Mouse (Mus musculus): ENCODE results near the gene Edn2. TPM values are rescaled to one million over a fixed set of nuclear protein-coding genes. Genes with fewer than 3 reads are reported as not detected.

Edn2 gene
- not detected in 2 replicates for total RNA-seq (2021)
- long read RNA-seq: 0 reads

- peak; percentile 87 for DNase-seq
These were observed at the start of gene Edn2 for GRCm38 (mm10) chr4:120161166-120161949. Edn2 (plus strand) TSS chr4:120161206.

DNA sequence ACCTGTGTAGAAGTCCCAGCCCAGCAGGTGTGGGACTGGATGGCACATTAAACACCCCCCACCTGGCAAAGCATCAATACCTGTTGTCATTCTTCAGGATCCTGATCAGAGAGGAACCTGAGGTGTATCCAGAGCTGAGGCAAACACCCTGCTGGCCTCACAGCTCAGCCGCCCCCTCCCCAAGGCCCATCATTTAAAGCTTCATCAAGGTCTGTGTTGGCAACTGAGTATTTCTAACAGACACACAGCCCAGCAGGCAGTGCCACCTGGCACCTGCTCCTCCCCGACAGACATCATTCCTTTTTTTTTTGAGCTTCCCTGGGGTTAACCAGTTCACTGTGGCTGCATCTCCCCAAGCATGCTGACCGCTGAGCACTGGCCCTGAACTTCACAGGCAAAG is 45.5 kb upstream of the Edn2 start:
- no peak for DNase-seq

DNA sequence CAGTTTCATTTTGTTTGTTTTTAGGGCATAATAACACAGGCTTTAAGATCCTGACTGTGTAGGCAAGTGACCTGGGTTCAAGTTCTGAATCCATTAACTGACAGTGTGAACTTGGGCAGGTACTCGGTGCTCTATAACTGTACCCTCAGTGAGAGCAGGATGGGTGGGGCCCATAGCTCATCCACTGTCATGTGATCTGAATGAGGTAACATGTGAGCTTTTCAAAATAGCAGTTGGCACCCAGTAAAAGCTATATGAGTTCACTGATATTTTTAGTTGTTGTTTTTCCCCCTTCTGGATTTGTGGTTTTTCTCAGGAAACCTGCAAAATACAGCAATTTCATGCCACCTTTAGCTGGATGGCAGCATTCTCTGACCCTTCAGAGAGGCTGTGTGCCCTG is 44.7 kb upstream of the Edn2 start:
- DNase-seq: no peak

DNA sequence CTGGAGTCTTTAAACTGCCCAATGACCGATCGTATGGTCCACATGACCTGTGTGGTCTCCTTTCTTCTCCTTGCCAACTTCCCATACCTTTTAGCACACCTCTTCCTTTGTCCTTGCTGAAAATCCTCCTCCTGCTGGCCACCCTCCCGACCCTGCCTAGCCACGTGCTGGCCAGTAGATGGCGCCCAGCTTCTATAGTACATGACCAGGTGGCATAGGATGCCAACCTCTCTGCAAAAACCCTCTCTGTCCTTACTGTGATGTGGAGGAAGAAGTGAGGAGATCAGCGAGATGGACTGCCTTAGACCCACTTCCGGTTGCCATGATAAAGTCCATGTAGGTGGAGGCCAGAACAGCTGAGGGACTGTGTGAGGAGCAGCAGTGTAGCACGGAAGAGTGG is 40.7 kb upstream of the Edn2 start:
- peak; percentile 74 for DNase-seq

GRCm38 (mm10) chr4:120124656-120125055 is 36.4 kb upstream of the Edn2 start:
- DNase-seq: no peak

GRCm38 (mm10) chr4:120126047-120126446 is 35.0 kb upstream of the Edn2 start:
- DNase-seq: peak; percentile 36

DNA sequence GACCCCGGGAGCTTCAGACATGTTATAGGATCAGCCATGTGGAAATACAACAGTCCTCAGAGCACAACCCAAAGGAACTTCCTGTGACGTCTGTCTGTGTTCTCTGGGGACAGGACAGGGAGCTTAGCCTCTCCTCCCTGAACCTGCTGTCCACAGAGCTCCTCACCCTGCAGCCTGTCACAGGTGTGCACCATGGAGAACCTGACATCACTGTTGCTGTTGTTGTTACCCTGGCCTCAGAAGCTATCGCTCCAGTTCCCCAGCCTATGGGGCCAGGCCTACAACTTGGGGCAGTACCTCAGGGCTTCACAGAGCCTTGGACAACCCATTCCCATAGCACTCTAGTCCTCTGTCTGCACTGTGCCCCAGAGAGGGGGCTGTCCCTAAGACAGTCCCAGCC is 33.7 kb upstream of the Edn2 start:
- DNase-seq: no peak

DNA sequence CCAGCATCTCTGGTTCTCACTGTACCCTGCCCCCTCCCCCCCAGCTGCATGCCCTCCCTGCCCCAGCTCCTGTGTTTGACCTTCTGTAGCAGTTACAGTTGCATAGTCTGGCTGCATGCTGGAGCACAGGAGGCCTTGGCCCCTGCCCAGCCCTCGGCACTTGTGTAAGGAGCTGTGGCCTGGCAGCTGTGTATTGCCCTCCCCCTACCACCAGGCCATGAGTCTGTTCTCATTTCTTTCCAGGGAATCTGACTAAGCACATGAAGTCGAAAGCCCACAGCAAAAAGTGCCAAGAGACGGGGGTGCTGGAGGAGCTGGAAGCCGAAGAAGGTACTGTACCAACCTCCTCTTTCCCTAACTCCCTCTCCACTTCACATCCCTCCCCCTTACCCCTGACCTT is 33.0 kb upstream of the Edn2 start:
- DNase-seq: peak; percentile 78

GRCm38 (mm10) chr4:120129233-120129885 is 31.6 kb upstream of the Edn2 start:
- peak; percentile 66 for DNase-seq

- DNase-seq: no peak
These were observed 30.1 kb upstream of the Edn2 start for GRCm38 (mm10) chr4:120130926-120131325.

DNA sequence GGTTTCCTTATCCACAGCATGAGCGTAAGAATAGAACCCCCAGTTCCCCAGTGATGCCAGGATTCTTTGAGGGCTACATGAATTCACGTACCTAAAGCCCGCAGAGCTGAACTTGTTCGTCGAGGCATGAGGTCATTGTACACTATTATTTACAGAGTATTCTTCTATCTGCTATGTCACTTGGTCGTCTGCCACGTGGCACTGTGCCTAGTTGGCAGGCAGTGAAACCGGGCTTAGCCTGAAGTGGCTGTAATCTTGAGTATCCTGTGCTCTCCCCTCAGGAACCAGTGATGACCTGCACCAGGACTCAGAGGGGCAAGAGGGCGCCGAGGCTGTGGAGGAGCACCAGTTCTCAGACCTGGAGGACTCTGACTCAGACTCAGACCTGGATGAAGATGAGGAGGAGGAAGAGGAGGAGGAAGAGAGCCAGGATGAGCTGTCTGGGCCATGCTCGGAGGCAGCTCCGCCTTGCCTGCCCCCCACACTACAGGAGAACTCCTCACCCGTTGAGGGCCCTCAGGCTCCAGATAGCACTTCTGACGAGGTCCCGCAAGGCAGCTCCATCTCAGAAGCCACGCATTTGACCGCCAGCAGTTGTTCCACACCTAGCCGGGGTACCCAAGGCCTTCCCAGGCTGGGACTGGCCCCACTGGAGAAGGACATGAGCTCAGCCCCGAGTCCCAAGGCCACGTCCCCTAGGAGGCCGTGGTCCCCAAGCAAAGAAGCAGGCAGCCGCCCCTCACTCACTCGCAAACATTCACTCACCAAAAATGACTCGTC is 29.4 kb upstream of the Edn2 start:
- peak; percentile 97 for DNase-seq

GRCm38 (mm10) chr4:120134223-120134622 is 26.8 kb upstream of the Edn2 start:
- no peak for DNase-seq

DNA sequence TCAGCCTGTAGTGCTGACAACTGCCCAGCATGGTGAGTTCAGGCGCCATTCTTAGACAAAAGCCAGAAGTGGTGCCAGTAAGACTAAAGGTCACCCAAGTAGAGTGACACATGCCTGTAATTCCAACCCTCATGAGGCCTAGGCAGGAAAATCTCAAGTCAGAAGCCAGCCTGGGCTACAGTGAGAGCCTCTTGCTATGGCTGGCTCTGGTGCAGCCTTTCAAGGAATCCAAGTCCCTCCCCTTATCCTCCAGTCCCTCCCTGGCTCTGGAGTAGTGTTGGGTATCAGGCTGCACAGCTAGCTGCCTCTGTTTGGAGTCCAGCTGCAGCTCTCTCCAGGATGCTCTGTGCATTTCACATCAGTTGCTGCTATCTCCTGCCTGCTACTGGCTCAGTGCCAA is 19.2 kb upstream of the Edn2 start:
- no peak for DNase-seq

- DNase-seq: no peak
These were observed 18.1 kb upstream of the Edn2 start for GRCm38 (mm10) chr4:120142905-120143304.

- DNase-seq: no peak
These were observed 16.7 kb upstream of the Edn2 start for GRCm38 (mm10) chr4:120144343-120144742.

DNA sequence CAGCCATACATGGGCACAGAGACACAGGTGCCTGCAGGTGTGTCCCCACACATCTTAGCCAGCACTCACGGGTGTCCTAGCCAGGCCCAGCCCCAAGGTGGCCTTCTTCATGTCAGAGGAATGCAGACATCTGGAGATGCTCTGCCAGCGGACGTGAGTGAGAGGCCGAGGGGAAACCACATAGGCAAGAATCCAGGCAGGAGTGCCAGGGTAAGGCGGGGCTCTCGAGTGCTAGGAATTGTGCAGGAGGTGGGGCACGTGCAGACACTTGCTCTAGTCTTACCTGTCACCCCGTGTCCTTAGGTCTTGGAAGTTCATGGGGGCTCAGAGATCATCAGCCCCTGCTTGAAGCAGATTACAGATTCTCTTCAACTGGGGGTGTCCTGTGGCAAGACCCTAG is 15.1 kb upstream of the Edn2 start:
- no peak for DNase-seq

DNA sequence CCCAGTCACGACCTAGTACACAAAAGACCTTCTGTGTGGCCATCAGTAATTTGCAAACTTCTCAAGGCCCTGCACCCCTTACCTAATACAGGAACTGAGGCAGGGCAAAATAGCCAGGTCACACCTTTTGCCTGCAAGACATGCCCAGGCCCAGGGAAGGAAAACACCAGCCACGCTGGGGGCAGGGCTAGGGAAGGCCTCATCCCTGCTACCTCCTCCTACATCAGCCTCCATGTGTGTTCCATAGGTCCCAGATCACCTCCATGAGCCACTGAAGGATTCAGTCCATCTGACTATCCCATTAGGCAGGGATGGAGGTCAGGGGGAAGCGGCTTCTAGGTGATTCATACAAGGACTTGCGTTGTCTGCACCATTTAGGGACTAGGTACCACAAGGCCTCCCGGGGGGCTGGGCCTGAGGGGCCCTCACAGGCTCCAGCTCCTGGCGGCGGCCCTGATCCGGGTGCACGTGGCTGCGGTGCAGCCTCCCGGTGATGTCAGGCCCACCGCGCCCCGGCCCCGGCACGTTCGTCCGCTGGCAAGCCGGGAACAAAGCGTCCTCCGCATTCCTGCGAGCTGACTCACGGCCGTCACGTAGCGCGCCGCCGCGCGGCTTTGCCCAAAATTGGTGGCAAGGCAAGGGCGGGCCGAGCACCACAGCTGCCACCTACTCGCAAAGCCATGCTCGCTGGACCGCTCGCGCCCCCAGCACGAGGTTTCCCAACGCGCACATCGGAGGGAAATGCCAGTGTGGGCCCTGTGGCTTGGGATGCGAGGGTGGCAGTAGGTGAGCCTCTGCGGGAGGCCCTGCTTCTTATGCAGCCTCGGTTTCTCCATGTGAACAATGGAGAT is 12.5 kb upstream of the Edn2 start:
- DNase-seq: peak; percentile 89

- no peak for DNase-seq
These were observed 11.9 kb upstream of the Edn2 start for GRCm38 (mm10) chr4:120149142-120149524.

DNA sequence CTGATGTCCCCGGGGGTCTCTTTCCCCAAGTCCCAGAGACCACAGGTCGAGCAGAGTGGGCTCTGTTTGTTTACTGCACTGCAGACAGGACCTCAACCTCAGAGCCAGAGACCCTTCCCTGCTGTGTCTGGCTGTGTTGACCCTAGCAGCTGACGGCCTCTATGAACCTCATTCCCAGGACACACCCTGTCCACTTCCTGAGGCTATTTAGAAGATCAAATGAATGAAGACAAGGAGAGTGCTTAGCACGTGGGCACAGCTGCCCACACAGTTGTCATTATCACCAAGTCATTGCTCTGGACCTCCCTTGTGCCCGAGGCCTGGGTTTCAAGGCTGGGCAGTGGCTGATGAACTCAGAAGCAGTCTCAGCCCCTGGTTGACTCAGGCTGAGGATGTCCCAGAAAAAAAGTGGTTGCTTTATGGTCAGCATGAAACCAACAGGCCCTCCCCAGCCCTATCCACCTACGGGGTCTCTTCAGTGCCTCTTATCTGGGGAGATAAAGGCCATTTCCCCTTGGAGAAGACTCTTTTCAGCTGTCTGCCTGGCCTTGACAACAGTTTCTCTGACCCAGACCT is 10.6 kb upstream of the Edn2 start:
- no peak for DNase-seq

- DNase-seq: no peak
These were observed 9.1 kb upstream of the Edn2 start for GRCm38 (mm10) chr4:120151906-120152305.

- DNase-seq: no peak
These were observed 8.4 kb upstream of the Edn2 start for GRCm38 (mm10) chr4:120152648-120153047.

DNA sequence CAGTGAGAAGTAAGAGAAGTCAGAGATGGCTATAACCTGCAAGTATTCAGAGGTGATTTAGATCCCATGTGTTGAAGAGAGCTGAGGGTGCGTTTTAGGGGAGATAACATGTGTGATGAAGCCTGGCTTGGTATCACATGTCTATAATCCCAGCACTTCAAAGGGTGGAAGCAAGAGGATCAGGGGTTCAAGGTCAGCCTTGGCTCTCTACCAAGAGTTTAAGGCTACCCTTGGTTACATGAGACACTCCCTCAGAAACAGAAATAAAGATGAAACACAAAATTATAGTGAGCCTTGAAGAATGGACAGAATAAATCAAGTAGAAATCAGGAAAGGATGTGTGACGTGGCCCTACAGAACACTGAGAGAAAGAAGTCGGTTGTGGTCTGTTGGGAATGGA is 7.3 kb upstream of the Edn2 start:
- DNase-seq: no peak
